Mouse (Mus musculus) liver (tissue): ENCODE data around the gene Stra8.

Experiments used
- DNase-seq: peaks from one replicate; pipeline ENCODE4 v3.0.0-alpha.2; 2020; ENCODE audit warnings: mixed read lengths

The Stra8 gene

GRCm38 (mm10) chr6:34943499-34943898, 23.5 kb downstream of the Stra8 start:
- no peak for DNase-seq

- DNase-seq: no peak
Measured at GRCm38 (mm10) chr6:34946486-34947079, 26.6 kb downstream of the Stra8 start.

DNA sequence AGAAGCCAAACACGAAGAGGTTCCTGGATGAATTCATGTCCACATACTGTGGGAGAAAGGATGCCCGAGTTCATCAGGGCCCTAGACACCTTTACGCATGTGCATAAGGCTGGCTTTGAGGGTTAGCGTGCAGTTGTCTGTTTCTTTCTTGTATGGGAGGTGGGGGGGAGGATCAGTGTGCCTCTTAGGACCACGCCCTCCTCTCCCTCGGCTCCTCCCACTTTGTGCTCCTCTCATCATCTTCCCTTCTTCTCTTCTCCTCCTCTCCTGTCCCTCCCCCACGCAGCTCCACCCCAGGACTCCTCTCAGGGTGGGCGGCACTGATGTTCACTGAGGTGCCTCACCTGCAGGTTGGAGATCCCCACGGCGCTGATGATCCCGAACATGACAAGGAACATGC, 28.5 kb downstream of the Stra8 start:
- no peak for DNase-seq

DNA sequence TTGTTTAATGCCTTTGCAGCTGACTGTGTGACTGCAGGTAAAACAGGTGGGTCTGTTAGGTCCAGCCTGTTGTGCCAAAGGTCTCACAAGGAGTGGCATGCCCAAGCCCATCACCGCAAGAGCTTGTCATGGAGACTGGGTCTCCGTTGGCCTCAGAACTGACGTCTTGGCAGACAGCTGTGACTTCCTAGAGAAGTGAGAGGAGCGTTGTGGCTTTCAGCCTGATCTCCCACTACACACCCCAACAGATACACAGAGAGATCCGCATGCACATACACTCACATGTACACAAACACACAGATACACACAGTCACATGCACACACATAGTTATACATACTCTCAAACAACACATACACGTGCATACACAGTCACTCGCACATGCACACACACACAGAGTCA, 31.6 kb downstream of the Stra8 start:
- no peak for DNase-seq

DNA sequence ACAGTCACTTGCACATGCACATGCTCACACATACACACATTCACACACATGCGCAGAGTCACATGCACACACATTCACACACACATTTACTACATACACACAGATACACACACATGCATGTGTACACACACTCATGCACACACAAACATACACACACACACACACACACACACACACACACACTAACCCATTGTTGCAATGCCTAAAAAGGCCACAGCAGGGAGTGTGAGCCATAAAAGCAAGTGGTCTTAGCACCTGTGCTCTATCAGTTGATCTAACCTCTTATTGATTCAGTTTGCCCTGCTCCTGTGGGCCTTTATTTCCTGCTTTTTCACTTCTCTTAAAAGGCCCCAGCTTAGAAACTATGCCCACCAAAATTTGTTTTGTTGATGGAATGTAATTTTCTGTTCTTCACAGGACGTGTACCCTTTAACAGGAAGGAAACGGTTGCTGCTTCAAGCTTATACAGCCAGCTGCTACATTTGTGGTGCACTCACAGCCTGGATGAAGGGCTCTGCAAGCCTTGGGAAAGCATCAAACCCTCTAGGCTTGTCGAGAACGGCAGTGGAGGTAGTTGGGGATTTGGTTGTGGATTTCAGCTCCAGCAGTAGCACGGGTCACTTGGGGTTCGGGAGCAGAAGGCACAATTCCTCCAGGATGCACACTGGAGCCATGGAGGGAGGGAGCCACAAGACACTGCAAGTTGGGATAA, 32.1 kb downstream of the Stra8 start:
- DNase-seq: no peak

GRCm38 (mm10) chr6:34954926-34955861, 35.2 kb downstream of the Stra8 start:
- DNase-seq: peak; percentile 48

GRCm38 (mm10) chr6:34955862-34956241, 35.9 kb downstream of the Stra8 start:
- DNase-seq: no peak

DNA sequence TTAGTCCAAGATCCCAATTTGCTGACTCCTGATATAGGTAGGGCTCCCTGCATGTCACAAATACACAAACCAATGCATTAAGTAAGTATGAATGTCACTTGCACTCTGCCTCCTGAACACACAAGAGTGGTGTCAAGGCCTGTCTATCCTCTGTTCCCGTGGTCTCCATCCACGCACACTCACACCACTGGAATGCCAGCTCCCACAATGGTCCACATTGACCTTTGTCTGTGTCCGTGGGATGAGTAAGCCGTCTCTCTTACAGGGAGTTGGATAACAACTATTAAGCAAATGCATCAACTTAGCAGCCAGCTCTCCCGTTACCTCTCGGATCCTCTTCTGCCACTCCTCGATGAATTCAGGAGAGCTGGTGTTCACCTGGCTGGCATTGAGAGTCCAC, 39.2 kb downstream of the Stra8 start:
- DNase-seq: no peak

- no peak for DNase-seq
Measured at GRCm38 (mm10) chr6:34964550-34964949, 44.6 kb downstream of the Stra8 start.

DNA sequence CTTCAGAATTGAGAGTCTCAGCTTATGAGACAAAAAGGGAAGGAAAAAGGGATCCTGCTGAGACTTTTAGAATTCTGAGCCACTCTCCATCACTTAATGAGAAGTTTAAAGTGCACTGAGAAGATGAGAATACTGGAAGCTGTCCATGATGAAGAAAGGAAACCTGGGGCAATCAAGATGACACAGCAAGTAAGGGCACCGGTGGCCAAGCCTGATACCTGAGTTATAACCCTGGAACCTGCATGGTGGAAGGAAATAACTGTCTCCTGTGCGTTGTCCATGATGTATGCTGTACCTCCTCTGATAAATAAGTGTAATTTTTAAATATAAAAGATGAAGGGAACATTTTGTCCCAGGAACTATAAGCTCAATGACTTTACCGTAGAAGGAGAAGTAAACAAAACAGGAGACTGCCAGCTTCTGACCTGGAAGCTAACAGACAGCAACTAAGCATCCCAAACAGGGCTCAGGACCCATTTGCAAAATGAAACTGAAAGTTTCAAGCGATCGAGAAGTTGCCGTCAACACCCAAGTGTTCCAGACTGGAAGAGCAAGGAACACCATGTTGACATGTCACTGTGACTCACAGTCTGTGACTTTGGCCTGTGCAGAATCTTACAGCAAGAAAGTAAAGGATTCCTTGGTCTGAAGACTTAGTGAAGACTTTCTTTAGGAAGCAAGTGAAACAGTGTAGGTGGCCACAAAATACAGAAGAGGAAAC, 46.0 kb downstream of the Stra8 start:
- no peak for DNase-seq

DNA sequence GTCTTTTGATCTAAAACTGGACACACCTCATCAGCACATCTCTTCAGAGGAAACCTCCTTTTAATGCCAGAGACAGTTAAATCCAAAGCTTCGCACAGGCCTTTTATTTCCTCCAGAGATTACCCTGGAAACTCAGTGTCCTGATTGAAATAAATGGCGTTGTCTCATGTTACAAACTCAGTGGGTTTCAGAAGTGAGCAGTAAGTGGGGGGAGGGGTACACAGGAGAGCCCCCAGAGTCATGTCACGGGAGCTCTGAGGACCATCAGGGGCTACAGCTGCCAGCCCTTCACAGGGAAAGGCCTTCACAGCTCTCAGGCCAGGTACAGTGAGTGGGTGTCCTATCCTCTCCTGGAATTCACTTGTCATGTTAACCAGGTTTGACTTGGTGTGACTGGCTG, 51.2 kb downstream of the Stra8 start:
- no peak for DNase-seq

DNA sequence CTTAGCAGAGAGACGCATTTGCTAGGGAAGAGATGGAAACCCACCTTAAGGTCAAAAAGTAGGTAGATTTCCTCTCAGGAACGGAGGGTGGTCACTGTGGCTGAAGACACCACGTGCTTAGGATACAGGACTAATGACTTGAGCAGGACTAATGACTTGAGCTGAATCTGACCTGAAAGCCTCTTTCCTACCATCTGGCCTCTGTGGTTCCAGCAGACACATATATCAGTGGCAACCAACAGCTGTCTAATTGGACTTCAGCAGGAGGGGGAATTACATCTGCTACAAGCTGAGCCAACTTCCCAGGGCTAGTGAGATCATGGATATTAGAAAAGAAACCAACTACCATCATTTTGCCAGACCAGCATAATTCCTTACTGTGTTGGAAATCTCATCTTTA, 59.3 kb downstream of the Stra8 start:
- no peak for DNase-seq

GRCm38 (mm10) chr6:34980661-34981060, 60.7 kb downstream of the Stra8 start:
- DNase-seq: no peak

GRCm38 (mm10) chr6:34987085-34987645, 67.2 kb downstream of the Stra8 start:
- no peak for DNase-seq

DNA sequence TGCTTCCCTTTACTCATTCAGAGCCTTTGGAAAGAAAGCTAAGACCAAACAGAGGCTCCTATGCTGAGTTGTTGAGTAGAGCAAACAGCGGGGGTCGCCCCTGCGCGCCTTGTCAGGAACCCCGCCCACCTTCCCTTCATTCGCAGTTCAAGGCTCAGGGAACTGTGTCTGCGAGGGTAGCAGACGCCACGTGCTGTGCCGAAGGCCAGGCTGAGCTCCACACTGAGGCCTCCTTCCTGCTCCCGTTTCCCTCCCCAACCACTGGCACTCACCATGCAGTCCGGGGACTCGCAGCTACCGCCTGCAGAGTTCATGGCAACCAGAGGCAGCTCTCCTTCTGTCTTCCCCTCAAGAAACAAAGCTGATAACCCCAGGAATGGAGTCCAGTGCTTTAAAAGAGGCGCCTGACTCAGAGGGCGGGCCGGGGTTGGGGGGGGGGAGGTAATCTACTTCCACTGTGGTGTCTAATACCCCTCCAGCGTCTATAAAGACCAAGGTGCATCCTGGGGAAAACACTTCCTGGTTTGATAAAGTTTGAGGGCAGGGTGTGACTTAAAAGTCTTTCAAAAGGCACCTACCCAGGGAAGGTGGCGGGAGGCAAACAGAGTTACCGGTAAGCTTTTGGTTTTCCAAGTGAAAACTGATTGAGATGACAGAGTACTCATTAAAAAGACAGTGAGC, 68.3 kb downstream of the Stra8 start, which contains the start of gene Slc23a4:
Slc23a4 (minus strand) TSS at position 324 of the 681 bp plus-strand sequence.
- peak; percentile 15 for DNase-seq
